Mouse (Mus musculus) brain, embryonic 14.5 days (tissue): Measurements from ENCODE around the gene Prrxl1.

ENCODE experiments used
- CTCF ChIP-seq: fragments of 200-500 bp; IDR thresholded peaks from 2 replicates; pipeline ENCODE4 v1.5.1; 2012; ENCODE audit warnings: inconsistent platforms, mild to moderate bottlenecking, moderate library complexity, borderline replicate concordance; ENCODE audit not compliant: insufficient read depth, insufficient read length; ENCODE audit errors: extremely low read depth
- POLR2A ChIP-seq: fragments of 200-500 bp; IDR thresholded peaks from 2 replicates; pipeline ENCODE4 v1.6.1; 2012; ENCODE audit warnings: mild to moderate bottlenecking, inconsistent platforms, borderline replicate concordance; ENCODE audit not compliant: poor library complexity, insufficient read depth, insufficient read length, severe bottlenecking; ENCODE audit errors: extremely low read depth

- TF ChIP-seq CTCF (no peak), POLR2A (no peak)
Observed at GRCm38 (mm10) chr14:32682536-32682935, 83.3 kb downstream of the Prrxl1 start.
